Mouse (Mus musculus) embryonic facial prominence, embryonic 12.5 days (tissue): ENCODE data around the gene Fam71b. TPM values are rescaled to one million over a fixed set of nuclear protein-coding genes. Genes with fewer than 3 reads are reported as not detected.
A peak's percentile ranks its signal among the peaks of the same experiment; 100 is the strongest.
"Not testable (repeated sequence)": the region's sequence is repeated elsewhere in the genome, so short reads cannot be mapped to it uniquely, and the experiment has no call there.

ENCODE experiments used
- ATAC-seq: fragments of 200-750 bp; cut with Nextera tagmentation; 2 replicates; pipeline ENCODE4 v1.8.0; 2017; ENCODE audit not compliant: insufficient number of reproducible peaks, insufficient read depth, low FRiP score, low TSS enrichment
- H3K27ac ChIP-seq: fragments of 300-500 bp; sonication (generic); 2 replicates; pipeline ENCODE4 v1.5.1; 2016; ENCODE audit warnings: mild to moderate bottlenecking
- H3K27me3 ChIP-seq: fragments of 300-500 bp; sonication (generic); 2 replicates; pipeline ENCODE4 v1.6.1; 2016; ENCODE audit warnings: mild to moderate bottlenecking, moderate library complexity
- H3K36me3 ChIP-seq: fragments of 300-500 bp; sonication (generic); 2 replicates; pipeline ENCODE4 v1.6.1; 2016; ENCODE audit warnings: mild to moderate bottlenecking
- H3K4me1 ChIP-seq: fragments of 300-500 bp; sonication (generic); 2 replicates; pipeline ENCODE4 v1.6.1; 2016
- H3K4me2 ChIP-seq: fragments of 300-500 bp; sonication (generic); replicated peaks from 2 replicates; pipeline ENCODE4 v1.6.1; 2016; ENCODE audit warnings: mild to moderate bottlenecking, moderate library complexity
- H3K4me3 ChIP-seq: fragments of 300-500 bp; sonication (generic); 2 replicates; pipeline ENCODE4 v1.5.1; 2016; ENCODE audit warnings: mild to moderate bottlenecking
- H3K9ac ChIP-seq: fragments of 300-500 bp; sonication (generic); 2 replicates; pipeline ENCODE4 v1.6.1; 2016; ENCODE audit warnings: mild to moderate bottlenecking, moderate library complexity
- H3K9me3 ChIP-seq: fragments of 300-500 bp; sonication (generic); 2 replicates; pipeline ENCODE4 v1.6.1; 2016; ENCODE audit warnings: mild to moderate bottlenecking, moderate library complexity
- WGBS: fragments of 180-500 bp; shearing (Covaris S2); methylation state at CpG from one replicate; pipeline ENCODE4 v1.1.7; 2016; 5-methylcytosine and 5-hydroxymethylcytosine counted together
- polyA plus RNA-seq: library from polyadenylated mRNA; unstranded; fragments of >200 nt; fragmentation: Nextera tagmentation; extraction: Ambion mirVana; gene quantifications from 2 replicates; pipeline ENCODE4 v1.2.1, GENCODE M21; 2016

Gene Fam71b
- polyA plus RNA-seq, 1 experiment from 2014 or later = not detected

GRCm38 (mm10) chr11:46404986-46405385, 8.6 kb downstream of the Fam71b start:
- H3K9me3 ChIP-seq = no peaks in the 10 kb centered on the region
- H3K4me3 ChIP-seq = no peak overlapping the region
- no peaks in the 10 kb centered on the region for H3K27me3 ChIP-seq
- no peak overlapping the region for H3K4me2 ChIP-seq
- H3K4me1 ChIP-seq = no peaks in the 10 kb centered on the region
- 82% methylated on average over 16 of the region's 16 CpGs for WGBS
- H3K9ac ChIP-seq = no peak overlapping the region
- no peak for ATAC-seq
- H3K36me3 ChIP-seq = no peaks in the 10 kb centered on the region
- H3K27ac ChIP-seq = no peak overlapping the region

GRCm38 (mm10) chr11:46406721-46407120, 10.4 kb downstream of the Fam71b start:
- ATAC-seq = no peak
- H3K9me3 ChIP-seq = no peaks in the 10 kb centered on the region
- no peaks in the 10 kb centered on the region for H3K4me1 ChIP-seq
- no peaks in the 10 kb centered on the region for H3K27me3 ChIP-seq
- H3K36me3 ChIP-seq = no peaks in the 10 kb centered on the region
- no peak overlapping the region for H3K4me2 ChIP-seq
- H3K9ac ChIP-seq = no peak overlapping the region; the same call in 1 of the 2 replicates
- no peak overlapping the region for H3K27ac ChIP-seq
- WGBS = 29% methylated on average over 10 of the region's 10 CpGs
- no peak overlapping the region for H3K4me3 ChIP-seq

- no peaks in the 10 kb centered on the region for H3K36me3 ChIP-seq
- no peaks in the 10 kb centered on the region for H3K9me3 ChIP-seq
- H3K4me1 ChIP-seq = no peaks in the 10 kb centered on the region
- ATAC-seq = no peak
- H3K4me2 ChIP-seq = no peak overlapping the region
- H3K9ac ChIP-seq = no peak overlapping the region
- no peak overlapping the region for H3K27ac ChIP-seq
- WGBS = 38% methylated on average over 2 of the region's 2 CpGs
- no peak overlapping the region for H3K4me3 ChIP-seq
- H3K27me3 ChIP-seq = no peaks in the 10 kb centered on the region
Measured at GRCm38 (mm10) chr11:46410018-46410563, 13.7 kb downstream of the Fam71b start.

- Histone ChIP-seq H3K9ac (no peak overlapping the region), H3K36me3 (no peaks in the 10 kb centered on the region), H3K27ac (no peak overlapping the region), H3K27me3 (no peaks in the 10 kb centered on the region), H3K9me3 (no peaks in the 10 kb centered on the region), H3K4me2 (no peak overlapping the region), H3K4me1 (no peaks in the 10 kb centered on the region), H3K4me3 (no peak overlapping the region)
- 31% methylated on average over 1 of the region's 1 CpGs for WGBS
- no peak for ATAC-seq
Measured at GRCm38 (mm10) chr11:46418438-46418837, 22.1 kb downstream of the Fam71b start.

GRCm38 (mm10) chr11:46418860-46419259, 22.5 kb downstream of the Fam71b start:
- H3K27ac ChIP-seq = no peak overlapping the region
- no peaks in the 10 kb centered on the region for H3K4me1 ChIP-seq
- no peaks in the 10 kb centered on the region for H3K36me3 ChIP-seq
- 67% methylated on average over 5 of the region's 5 CpGs for WGBS
- no peak for ATAC-seq
- H3K9me3 ChIP-seq = no peaks in the 10 kb centered on the region
- no peak overlapping the region for H3K4me3 ChIP-seq
- no peak overlapping the region for H3K9ac ChIP-seq
- no peak overlapping the region for H3K4me2 ChIP-seq
- no peaks in the 10 kb centered on the region for H3K27me3 ChIP-seq

GRCm38 (mm10) chr11:46421086-46421888, 24.9 kb downstream of the Fam71b start:
- Histone ChIP-seq H3K4me1 (no peaks in the 10 kb centered on the region), H3K27ac (no peak overlapping the region), H3K27me3 (no peaks in the 10 kb centered on the region), H3K36me3 (no peaks in the 10 kb centered on the region), H3K9ac (no peak overlapping the region), H3K4me3 (no peak overlapping the region), H3K4me2 (no peak overlapping the region), H3K9me3 (no peaks in the 10 kb centered on the region)
- 80% methylated on average over 8 of the region's 8 CpGs for WGBS
- ATAC-seq = no peak

GRCm38 (mm10) chr11:46428131-46428530, 31.8 kb downstream of the Fam71b start:
- not testable (repeated sequence) for H3K4me3 ChIP-seq, H3K4me2 ChIP-seq, H3K36me3 ChIP-seq, H3K9ac ChIP-seq, H3K4me1 ChIP-seq, H3K9me3 ChIP-seq, H3K27ac ChIP-seq, ATAC-seq, H3K27me3 ChIP-seq
- WGBS = 41% methylated on average over 4 of the region's 4 CpGs

- H3K27me3 ChIP-seq = no peaks in the 10 kb centered on the region
- no peaks in the 10 kb centered on the region for H3K9me3 ChIP-seq
- ATAC-seq = no peak
- WGBS = 86% methylated on average over 2 of the region's 2 CpGs
- no peak overlapping the region for H3K9ac ChIP-seq
- no peak overlapping the region for H3K4me3 ChIP-seq
- H3K4me2 ChIP-seq = no peak overlapping the region
- no peaks in the 10 kb centered on the region for H3K36me3 ChIP-seq
- no peaks in the 10 kb centered on the region for H3K4me1 ChIP-seq
- no peak overlapping the region for H3K27ac ChIP-seq
Measured at GRCm38 (mm10) chr11:46430123-46430522, 33.8 kb downstream of the Fam71b start.

- Histone ChIP-seq H3K36me3 (no peaks in the 10 kb centered on the region), H3K27ac (no peak overlapping the region)
Measured at GRCm38 (mm10) chr11:46431129-46431528, 34.8 kb downstream of the Fam71b start.

GRCm38 (mm10) chr11:46435363-46435762, 39.0 kb downstream of the Fam71b start:
- H3K4me2 ChIP-seq = no peak overlapping the region
- no peak for ATAC-seq
- no peaks in the 10 kb centered on the region for H3K4me1 ChIP-seq
- peaks cover 7% of the 10 kb centered on the region for H3K36me3 ChIP-seq
- no peak overlapping the region for H3K27ac ChIP-seq
- H3K4me3 ChIP-seq = no peak overlapping the region
- H3K9me3 ChIP-seq = no peaks in the 10 kb centered on the region
- no peak overlapping the region for H3K9ac ChIP-seq
- H3K27me3 ChIP-seq = no peaks in the 10 kb centered on the region

More at GRCm38 (mm10) chr11:46431129-46431528, 34.8 kb downstream of the Fam71b start:
- Histone ChIP-seq H3K4me3 (no peak overlapping the region), H3K27me3 (no peaks in the 10 kb centered on the region), H3K9me3 (no peaks in the 10 kb centered on the region), H3K4me1 (no peaks in the 10 kb centered on the region), H3K9ac (no peak overlapping the region), H3K4me2 (no peak overlapping the region)
- ATAC-seq = 0 out of 2 replicates have a peak, but pooled peaks have one; percentile 75
- 18% methylated on average over 3 of the region's 3 CpGs for WGBS

- Histone ChIP-seq H3K27ac (peak within 1 kb of the TSS; percentile 92), H3K4me2 (peak within 1 kb of the TSS; percentile 71), H3K27me3 (no peaks in the 10 kb centered on the region), H3K9ac (peak within 1 kb of the TSS; percentile 84), H3K36me3 (peaks cover 16% of the 10 kb centered on the region), H3K9me3 (no peaks in the 10 kb centered on the region), H3K4me3 (peak within 1 kb of the TSS; percentile 91), H3K4me1 (no peaks in the 10 kb centered on the region)
- under 1% methylated on average over 59 of the region's 59 CpGs for WGBS
- peak; percentile 97 for ATAC-seq
Measured at GRCm38 (mm10) chr11:46436760-46437458, 40.5 kb downstream of the Fam71b start, which contains the start of gene Med7. Med7 (plus strand) TSS chr11:46436925.
